Mouse (Mus musculus): ENCODE measurements at regions not wholly inside any gene's neighbourhood (a gene's known extent, or its start where the extent isn't known, plus 50 kb on each side); places are given as distances from the start of the nearest gene placed in this dataset.

DNA sequence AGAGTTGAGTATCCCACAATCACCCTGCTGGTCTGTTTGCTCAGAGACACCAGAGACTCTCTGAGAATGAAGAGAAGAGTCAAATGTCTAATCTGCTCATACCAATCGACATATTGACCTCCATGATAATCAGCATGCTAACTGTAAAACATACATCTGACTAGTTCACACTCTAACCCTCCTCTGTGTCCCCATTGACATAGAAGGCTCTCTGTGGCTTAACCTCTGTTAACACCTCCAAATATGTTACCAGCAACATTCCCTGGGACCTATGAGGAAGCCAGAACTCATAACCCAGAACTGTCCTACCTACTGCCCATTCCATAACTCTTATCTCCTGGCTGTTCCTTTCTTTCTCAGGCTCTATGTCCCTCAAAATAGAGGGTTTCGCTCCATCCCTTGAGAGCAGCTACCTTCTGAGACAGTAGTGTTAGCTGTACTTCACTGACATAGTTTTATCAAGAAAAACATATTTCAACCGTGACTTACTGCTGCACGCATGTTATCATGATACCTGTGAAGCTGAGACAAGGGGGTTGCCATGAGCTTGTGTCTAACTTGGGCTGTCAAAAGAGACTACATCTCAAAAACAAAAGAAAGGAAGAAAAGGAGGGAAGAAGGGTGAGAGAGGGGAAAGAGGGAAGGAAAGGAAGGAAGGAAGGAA is 135.6 kb downstream of the Gsdmc2 start:
- TF ChIP-seq POLR2A (IDR thresholded peaks at IDR 0.05; ENCODE audit: low read depth, low read length) (no peak), CTCF (IDR thresholded peaks at IDR 0.05; ENCODE audit: extremely low read depth, insufficient read depth, insufficient read length, insufficient replicate concordance) (no peak)
- no peaks in the 10 kb centered on the region for H3K27me3 ChIP-seq (ENCODE audit: control insufficient read depth, insufficient read depth, low read length)
- 85% methylated on average over 4 of the region's 4 CpGs for WGBS
- H3K4me1 ChIP-seq (ENCODE audit: control insufficient read depth, insufficient read depth, insufficient read length) = no peaks in the 10 kb centered on the region
- H3K36me3 ChIP-seq (ENCODE audit: control insufficient read depth, insufficient read depth, low read length) = no peaks in the 10 kb centered on the region
- no peak for DNase-seq (ENCODE audit: low read depth in 1 of 2, low spot score in 2 of 2)
- H3K4me3 ChIP-seq (ENCODE audit: extremely low read depth, insufficient read depth, insufficient read length) = no peak overlapping the region
- H3K27ac ChIP-seq (ENCODE audit: insufficient read depth, low read length) = no peak overlapping the region

DNA sequence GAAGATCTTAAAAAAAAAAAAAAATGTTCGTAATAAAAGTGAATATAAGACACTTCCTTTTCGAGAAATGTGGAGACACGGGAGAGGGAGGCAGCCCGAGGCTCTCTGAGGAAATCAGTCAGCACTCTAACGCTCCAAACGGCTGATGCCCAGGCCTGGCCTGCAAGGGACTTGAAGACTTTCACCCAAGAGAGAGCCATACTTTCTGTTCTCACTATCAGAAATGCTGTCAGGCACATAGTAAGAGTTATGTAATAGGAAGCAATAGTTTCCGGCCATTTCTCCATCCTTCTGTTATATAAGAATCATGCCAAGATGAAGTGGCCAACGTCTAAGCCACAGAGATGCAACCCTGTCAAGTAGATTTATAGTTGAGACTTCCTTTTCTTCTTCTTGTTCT is 140.3 kb downstream of the Gsdmc2 start:
- WGBS = 13% methylated on average over 8 of the region's 8 CpGs
- Histone ChIP-seq H3K27me3 (ENCODE audit: control insufficient read depth, insufficient read depth, low read length) (no peaks in the 10 kb centered on the region), H3K4me1 (ENCODE audit: control insufficient read depth, insufficient read depth, insufficient read length) (no peaks in the 10 kb centered on the region), H3K36me3 (ENCODE audit: control insufficient read depth, insufficient read depth, low read length) (no peaks in the 10 kb centered on the region), H3K4me3 (ENCODE audit: extremely low read depth, insufficient read depth, insufficient read length) (no peak overlapping the region), H3K27ac (ENCODE audit: insufficient read depth, low read length) (no peak overlapping the region)
- TF ChIP-seq CTCF (IDR thresholded peaks at IDR 0.05; ENCODE audit: extremely low read depth, insufficient read depth, insufficient read length, insufficient replicate concordance) (no peak), POLR2A (IDR thresholded peaks at IDR 0.05; ENCODE audit: low read depth, low read length) (no peak)
- no peak for DNase-seq (ENCODE audit: low read depth in 1 of 2, low spot score in 2 of 2)

DNA sequence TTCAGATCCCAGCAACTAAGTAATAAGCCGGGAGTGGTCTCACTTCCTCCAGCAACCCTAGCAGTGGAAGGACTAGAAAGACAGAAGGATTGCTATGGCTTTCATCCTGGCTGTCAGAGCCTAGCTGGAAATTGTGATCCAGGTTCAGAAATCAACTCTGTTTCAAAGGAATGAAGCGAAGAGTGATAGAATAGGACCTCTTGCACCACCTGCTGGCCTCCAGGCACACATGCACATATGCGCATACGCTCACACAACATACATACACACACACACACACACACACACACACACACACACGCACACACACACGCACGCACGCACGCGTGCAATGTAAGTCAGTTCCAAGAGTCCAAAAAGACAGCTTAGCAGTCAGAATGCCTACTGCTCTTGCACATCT is 147.1 kb downstream of the Gsdmc2 start:
- 94% methylated on average over 10 of the region's 10 CpGs for WGBS
- H3K27me3 ChIP-seq (ENCODE audit: control insufficient read depth, insufficient read depth, low read length) = no peaks in the 10 kb centered on the region
- H3K27ac ChIP-seq (ENCODE audit: insufficient read depth, low read length) = no peak overlapping the region
- no peaks in the 10 kb centered on the region for H3K4me1 ChIP-seq (ENCODE audit: control insufficient read depth, insufficient read depth, insufficient read length)
- TF ChIP-seq CTCF (IDR thresholded peaks at IDR 0.05; ENCODE audit: extremely low read depth, insufficient read depth, insufficient read length, insufficient replicate concordance) (no peak), POLR2A (IDR thresholded peaks at IDR 0.05; ENCODE audit: low read depth, low read length) (no peak)
- DNase-seq (ENCODE audit: low read depth in 1 of 2, low spot score in 2 of 2) = no peak
- no peak overlapping the region for H3K4me3 ChIP-seq (ENCODE audit: extremely low read depth, insufficient read depth, insufficient read length)
- no peaks in the 10 kb centered on the region for H3K36me3 ChIP-seq (ENCODE audit: control insufficient read depth, insufficient read depth, low read length)

DNA sequence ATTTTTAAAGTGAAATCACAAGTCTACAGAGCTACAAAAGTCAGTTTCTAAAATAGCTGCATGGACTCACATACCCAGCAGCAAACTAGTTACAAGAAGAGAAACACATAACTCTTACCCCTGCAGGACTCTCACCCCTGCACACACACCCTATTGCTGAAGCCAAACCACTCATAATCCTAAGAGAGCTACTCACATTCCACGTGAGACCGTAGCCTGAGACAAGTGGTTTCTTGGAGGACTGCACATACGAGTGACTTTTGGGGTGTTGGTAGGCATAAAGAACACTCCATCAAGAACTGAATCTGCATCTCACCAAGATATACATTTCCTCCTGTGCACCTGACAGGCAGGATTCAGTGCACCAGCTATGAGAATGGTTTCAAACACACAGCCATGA is 150.8 kb downstream of the Gsdmc2 start:
- H3K27me3 ChIP-seq (ENCODE audit: control insufficient read depth, insufficient read depth, low read length) = no peaks in the 10 kb centered on the region
- H3K4me1 ChIP-seq (ENCODE audit: control insufficient read depth, insufficient read depth, insufficient read length) = no peaks in the 10 kb centered on the region
- H3K4me3 ChIP-seq (ENCODE audit: extremely low read depth, insufficient read depth, insufficient read length) = no peak overlapping the region
- H3K36me3 ChIP-seq (ENCODE audit: control insufficient read depth, insufficient read depth, low read length) = no peaks in the 10 kb centered on the region
- 69% methylated on average over 3 of the region's 3 CpGs for WGBS
- TF ChIP-seq POLR2A (IDR thresholded peaks at IDR 0.05; ENCODE audit: low read depth, low read length) = no peak
- TF ChIP-seq CTCF (IDR thresholded peaks at IDR 0.05; ENCODE audit: extremely low read depth, insufficient read depth, insufficient read length, insufficient replicate concordance) = no peak
- no peak overlapping the region for H3K27ac ChIP-seq (ENCODE audit: insufficient read depth, low read length)
- no peak for DNase-seq (ENCODE audit: low read depth in 1 of 2, low spot score in 2 of 2)

DNA sequence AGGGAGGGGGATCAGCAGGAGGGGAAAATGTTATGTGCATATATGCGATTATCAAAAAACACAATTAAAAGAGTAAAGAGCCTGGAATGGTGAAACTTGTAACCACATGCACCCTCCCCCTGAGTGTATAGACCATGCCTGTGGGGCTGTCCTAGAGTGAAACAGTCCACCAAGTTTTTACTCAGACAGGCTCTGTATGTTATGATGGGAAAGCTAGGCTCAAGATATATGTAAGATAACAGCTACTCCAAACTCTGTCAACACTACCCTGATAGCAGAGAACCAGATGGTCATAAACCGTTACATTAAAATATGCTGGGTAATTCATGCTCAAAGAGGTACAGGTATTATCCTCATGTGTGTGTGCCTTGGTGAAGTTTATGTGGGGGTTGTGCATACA is 151.4 kb downstream of the Gsdmc2 start:
- 82% methylated on average over 2 of the region's 2 CpGs for WGBS
- H3K4me1 ChIP-seq (ENCODE audit: control insufficient read depth, insufficient read depth, insufficient read length) = no peaks in the 10 kb centered on the region
- no peaks in the 10 kb centered on the region for H3K27me3 ChIP-seq (ENCODE audit: control insufficient read depth, insufficient read depth, low read length)
- TF ChIP-seq POLR2A (IDR thresholded peaks at IDR 0.05; ENCODE audit: low read depth, low read length) (no peak), CTCF (IDR thresholded peaks at IDR 0.05; ENCODE audit: extremely low read depth, insufficient read depth, insufficient read length, insufficient replicate concordance) (no peak)
- DNase-seq (ENCODE audit: low read depth in 1 of 2, low spot score in 2 of 2) = no peak
- no peak overlapping the region for H3K4me3 ChIP-seq (ENCODE audit: extremely low read depth, insufficient read depth, insufficient read length)
- no peak overlapping the region for H3K27ac ChIP-seq (ENCODE audit: insufficient read depth, low read length)
- no peaks in the 10 kb centered on the region for H3K36me3 ChIP-seq (ENCODE audit: control insufficient read depth, insufficient read depth, low read length)

DNA sequence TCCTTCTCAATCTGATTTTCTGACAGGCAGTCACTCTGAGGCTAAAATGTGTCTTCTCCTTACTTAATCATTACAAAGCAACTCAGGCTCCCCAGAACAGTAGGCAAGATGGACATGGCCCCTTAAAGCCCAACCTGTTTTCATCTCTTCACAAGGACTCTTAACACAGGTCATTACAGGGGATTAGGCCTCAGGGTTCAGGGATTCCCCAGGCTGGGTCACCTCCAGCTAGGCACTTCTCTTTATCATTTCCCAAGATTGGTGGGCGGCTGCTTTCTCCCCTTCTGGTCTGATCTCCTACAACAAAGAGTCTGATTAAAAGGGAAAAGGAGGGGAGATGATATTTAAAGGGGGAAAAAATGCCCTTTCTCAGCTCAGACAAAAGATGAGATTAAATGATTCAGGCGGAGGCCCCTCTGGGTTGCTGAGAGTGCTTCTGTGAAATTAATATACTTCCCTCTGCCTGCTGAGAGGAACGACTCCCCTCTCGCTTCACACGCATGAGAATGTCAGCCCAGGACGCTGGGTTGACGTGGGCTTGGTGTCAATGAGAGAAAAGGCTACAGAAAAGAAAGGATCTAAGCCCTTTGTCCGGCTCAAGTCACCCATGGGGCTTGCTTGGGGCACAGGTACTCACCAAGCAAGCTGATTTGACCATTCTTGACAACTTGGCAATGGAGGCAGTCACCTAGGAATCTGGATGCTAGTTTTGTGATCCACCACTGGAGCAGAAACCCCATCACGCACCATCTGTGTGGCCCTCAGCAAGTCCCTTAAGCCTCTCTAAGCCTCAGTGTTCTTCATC is 152.3 kb downstream of the Gsdmc2 start:
- Histone ChIP-seq H3K4me3 (ENCODE audit: extremely low read depth, insufficient read depth, insufficient read length) (no peak overlapping the region), H3K27ac (ENCODE audit: insufficient read depth, low read length) (no peak overlapping the region), H3K36me3 (ENCODE audit: control insufficient read depth, insufficient read depth, low read length) (no peaks in the 10 kb centered on the region), H3K4me1 (ENCODE audit: control insufficient read depth, insufficient read depth, insufficient read length) (no peaks in the 10 kb centered on the region), H3K27me3 (ENCODE audit: control insufficient read depth, insufficient read depth, low read length) (no peaks in the 10 kb centered on the region)
- no peak for DNase-seq (ENCODE audit: low read depth in 1 of 2, low spot score in 2 of 2)
- no peak for TF ChIP-seq CTCF (IDR thresholded peaks at IDR 0.05; ENCODE audit: extremely low read depth, insufficient read depth, insufficient read length, insufficient replicate concordance)
- no peak for TF ChIP-seq POLR2A (IDR thresholded peaks at IDR 0.05; ENCODE audit: low read depth, low read length)
- WGBS = 77% methylated on average over 9 of the region's 9 CpGs

All from spleen, adult 2 months (tissue).